Mouse (Mus musculus) testis, adult 2 months (tissue): ENCODE results near the gene Gbgt1. TPM values are rescaled to one million over a fixed set of nuclear protein-coding genes. Genes with fewer than 3 reads are reported as not detected.
A peak's percentile ranks its signal among the peaks of the same experiment; 100 is the strongest.

Experiments
- H3K27ac ChIP-seq: fragments of 200-500 bp; 2 replicates; pipeline ENCODE4 v1.5.1; 2012; ENCODE audit warnings: low read depth, low read length; ENCODE audit not compliant: control insufficient read depth, insufficient read depth
- H3K27me3 ChIP-seq: fragments of 200-500 bp; 2 replicates; pipeline ENCODE4 v1.6.1; 2012; ENCODE audit warnings: mild to moderate bottlenecking, low read length, moderate library complexity; ENCODE audit not compliant: control insufficient read depth, insufficient read depth
- H3K36me3 ChIP-seq: fragments of 200-500 bp; 2 replicates; pipeline ENCODE4 v1.6.1; 2012; ENCODE audit warnings: mild to moderate bottlenecking, low read length; ENCODE audit not compliant: control insufficient read depth, insufficient read depth
- H3K4me1 ChIP-seq: fragments of 200-500 bp; 2 replicates; pipeline ENCODE4 v1.6.1; 2012; ENCODE audit warnings: low read length; ENCODE audit not compliant: control insufficient read depth, insufficient read depth
- H3K4me3 ChIP-seq: fragments of 200-500 bp; 2 replicates; pipeline ENCODE4 v1.5.1; 2012; ENCODE audit warnings: low read depth, mild to moderate bottlenecking, low read length, moderate library complexity, mixed read lengths; ENCODE audit not compliant: control insufficient read depth
- CTCF ChIP-seq: fragments of 200-500 bp; IDR thresholded peaks from 2 replicates; pipeline ENCODE4 v1.5.1; 2012; ENCODE audit warnings: low read depth, mild to moderate bottlenecking, inconsistent platforms, low read length, moderate library complexity; ENCODE audit not compliant: control insufficient read depth, insufficient read depth, insufficient replicate concordance
- POLR2A ChIP-seq: fragments of 200-500 bp; IDR thresholded peaks from 2 replicates; pipeline ENCODE4 v1.6.1; 2012; ENCODE audit warnings: low read depth, mild to moderate bottlenecking, inconsistent platforms, low read length, moderate library complexity; ENCODE audit not compliant: control insufficient read depth
- polyA plus RNA-seq: library from polyadenylated mRNA; depleted of rRNA; stranded (reverse); fragments of >200 nt; gene quantifications from 2 replicates; pipeline ENCODE4 v1.2.3, GENCODE M21; 2012

Gbgt1 gene
- polyA plus RNA-seq, 1 experiment = 3.1 TPM

- peaks cover 12% of the 10 kb centered on the region for H3K4me1 ChIP-seq
- H3K4me3 ChIP-seq = no peak overlapping the region
- TF ChIP-seq CTCF (no peak), POLR2A (no peak)
- H3K27ac ChIP-seq = no peak overlapping the region
- H3K27me3 ChIP-seq = no peaks in the 10 kb centered on the region
- H3K36me3 ChIP-seq = no peaks in the 10 kb centered on the region
Observed at GRCm38 (mm10) chr2:28530311-28530710, 33.6 kb downstream of the Gbgt1 start.

GRCm38 (mm10) chr2:28532938-28533771 lies 36.5 kb downstream of the Gbgt1 start:
- TF ChIP-seq POLR2A (no peak; the same call in 1 of the 2 replicates), CTCF (no peak)
- Histone ChIP-seq H3K36me3 (no peaks in the 10 kb centered on the region), H3K4me1 (peaks cover 10% of the 10 kb centered on the region), H3K4me3 (peak overlapping the region; percentile 73), H3K27ac (no peak overlapping the region), H3K27me3 (no peaks in the 10 kb centered on the region)

- Histone ChIP-seq H3K4me1 (peaks cover 10% of the 10 kb centered on the region), H3K36me3 (no peaks in the 10 kb centered on the region), H3K27ac (no peak overlapping the region), H3K4me3 (no peak overlapping the region), H3K27me3 (no peaks in the 10 kb centered on the region)
- TF ChIP-seq CTCF (no peak), POLR2A (no peak)
Observed at GRCm38 (mm10) chr2:28533901-28534435, 37.3 kb downstream of the Gbgt1 start.

- Histone ChIP-seq H3K36me3 (no peaks in the 10 kb centered on the region), H3K4me1 (peaks cover 10% of the 10 kb centered on the region), H3K27me3 (no peaks in the 10 kb centered on the region), H3K4me3 (no peak overlapping the region), H3K27ac (no peak overlapping the region)
- TF ChIP-seq CTCF (no peak), POLR2A (no peak)
Observed at GRCm38 (mm10) chr2:28534436-28535262, 38.0 kb downstream of the Gbgt1 start.

GRCm38 (mm10) chr2:28535263-28535540 lies 38.5 kb downstream of the Gbgt1 start:
- H3K27ac ChIP-seq = no peak overlapping the region
- H3K4me1 ChIP-seq = peaks cover 10% of the 10 kb centered on the region
- no peak overlapping the region for H3K4me3 ChIP-seq
- H3K36me3 ChIP-seq = no peaks in the 10 kb centered on the region
- H3K27me3 ChIP-seq = no peaks in the 10 kb centered on the region
- no peak for TF ChIP-seq CTCF
- no peak for TF ChIP-seq POLR2A

- H3K27ac ChIP-seq = no peak overlapping the region
- TF ChIP-seq POLR2A = no peak
- no peak for TF ChIP-seq CTCF
- peaks cover 8% of the 10 kb centered on the region for H3K4me1 ChIP-seq
- H3K4me3 ChIP-seq = no peak overlapping the region
- no peaks in the 10 kb centered on the region for H3K27me3 ChIP-seq
- no peaks in the 10 kb centered on the region; the same call in 1 of the 2 replicates for H3K36me3 ChIP-seq
Observed at GRCm38 (mm10) chr2:28535650-28536049, 39.0 kb downstream of the Gbgt1 start.

GRCm38 (mm10) chr2:28536166-28536565 lies 39.5 kb downstream of the Gbgt1 start:
- Histone ChIP-seq H3K27ac (no peak overlapping the region), H3K4me3 (no peak overlapping the region), H3K4me1 (peaks cover 8% of the 10 kb centered on the region), H3K36me3 (no peaks in the 10 kb centered on the region; the same call in 1 of the 2 replicates), H3K27me3 (no peaks in the 10 kb centered on the region)
- TF ChIP-seq POLR2A (no peak), CTCF (no peak)
